Mouse (Mus musculus) adrenal gland, adult 2 months (tissue): ENCODE results near the gene Flnb. TPM values are rescaled to one million over a fixed set of nuclear protein-coding genes. Genes with fewer than 3 reads are reported as not detected.

Experiments used
- DNase-seq: peaks from one replicate; pipeline ENCODE4 v3.0.0; 2021
- polyA plus RNA-seq: library from polyadenylated mRNA; depleted of rRNA; stranded (reverse); fragments of >200 nt; gene quantifications from 2 replicates; pipeline ENCODE4 v1.2.3, GENCODE M21; 2012
- total RNA-seq, 2 experiments: library from RNA; stranded (reverse); gene quantifications; 2 replicates each; pipeline ENCODE4 v1.2.3; 2021

Flnb gene
- total and polyA plus RNA-seq, 3 experiments = 8.8 to 44.9 (median 40.8) TPM

- DNase-seq = peak; percentile 38
These were observed 126.7 kb downstream of the Flnb start for GRCm38 (mm10) chr14:7944349-7945039.

- no peak for DNase-seq
These were observed 127.5 kb downstream of the Flnb start for GRCm38 (mm10) chr14:7945261-7945660.

GRCm38 (mm10) chr14:7951234-7951633 lies 133.5 kb downstream of the Flnb start:
- DNase-seq = no peak

- DNase-seq = peak; percentile 51
These were observed 135.0 kb downstream of the Flnb start for GRCm38 (mm10) chr14:7952610-7953254.

GRCm38 (mm10) chr14:7954071-7954471 lies 136.3 kb downstream of the Flnb start:
- DNase-seq = no peak

GRCm38 (mm10) chr14:7956427-7956826 lies 138.7 kb downstream of the Flnb start:
- no peak for DNase-seq

GRCm38 (mm10) chr14:7957049-7957448 lies 139.3 kb downstream of the Flnb start, which contains the start of gene Gm45521:
Gene Gm45521 (plus strand): TSS chr14:7957288.
- DNase-seq = no peak

GRCm38 (mm10) chr14:7960616-7961015 lies 142.9 kb downstream of the Flnb start:
- no peak for DNase-seq

- no peak for DNase-seq
These were observed 144.0 kb downstream of the Flnb start for GRCm38 (mm10) chr14:7961714-7962113.

- DNase-seq = no peak
These were observed 144.9 kb downstream of the Flnb start for GRCm38 (mm10) chr14:7962626-7963025.

- DNase-seq = no peak
These were observed 145.4 kb downstream of the Flnb start for GRCm38 (mm10) chr14:7963160-7963559.

- DNase-seq = peak; percentile 68
These were observed 146.6 kb downstream of the Flnb start for GRCm38 (mm10) chr14:7964219-7964889.

GRCm38 (mm10) chr14:7971889-7972493 lies 154.2 kb downstream of the Flnb start:
- DNase-seq = no peak

GRCm38 (mm10) chr14:7974643-7975042 lies 156.9 kb downstream of the Flnb start:
- no peak for DNase-seq

- DNase-seq = no peak
These were observed 157.4 kb downstream of the Flnb start for GRCm38 (mm10) chr14:7975177-7975576.

- DNase-seq = no peak
These were observed 159.7 kb downstream of the Flnb start for GRCm38 (mm10) chr14:7977471-7977870.

GRCm38 (mm10) chr14:7978183-7978582 lies 160.4 kb downstream of the Flnb start:
- DNase-seq = no peak

GRCm38 (mm10) chr14:7981226-7981625 lies 163.5 kb downstream of the Flnb start:
- DNase-seq = no peak

GRCm38 (mm10) chr14:7986913-7987312 lies 169.2 kb downstream of the Flnb start:
- no peak for DNase-seq

GRCm38 (mm10) chr14:7989371-7989770 lies 171.6 kb downstream of the Flnb start:
- no peak for DNase-seq

- no peak for DNase-seq
These were observed 172.2 kb downstream of the Flnb start for GRCm38 (mm10) chr14:7989961-7990360.

GRCm38 (mm10) chr14:7991108-7991776 lies 173.5 kb downstream of the Flnb start:
- DNase-seq = no peak
